Mouse (Mus musculus): ENCODE measurements around the gene Rbms3. TPM values are rescaled to one million over a fixed set of nuclear protein-coding genes. Genes with fewer than 3 reads are reported as not detected.

Rbms3 gene
- polyA plus RNA-seq, 1 experiment from 2014 or later, result 41.2 TPM

DNA sequence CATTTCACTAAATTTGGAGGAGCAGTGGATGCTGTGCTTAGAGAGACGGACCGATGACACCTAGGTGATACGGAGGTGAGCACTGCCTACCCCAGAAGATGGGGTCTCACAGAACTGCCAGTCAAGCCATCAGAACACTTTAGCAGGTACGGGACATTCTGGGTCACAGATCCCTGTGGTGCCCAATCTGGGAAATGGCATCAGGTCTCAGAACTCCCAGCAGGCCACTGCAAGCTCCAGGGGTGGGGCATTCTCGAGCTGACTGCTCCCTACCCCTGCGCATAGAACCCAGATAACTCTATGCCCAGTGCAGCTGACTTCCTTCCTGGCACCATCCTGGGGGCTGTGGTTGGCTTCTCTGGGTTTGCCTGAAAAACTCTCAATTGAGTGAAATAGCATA is 536.2 kb downstream of the Rbms3 start:
- H3K4me2 ChIP-seq, result no peak overlapping the region
- no peaks in the 10 kb centered on the region for H3K27me3 ChIP-seq (ENCODE audit: control insufficient read depth, insufficient read depth, low read length)
- no peak for ATAC-seq (replicated peaks; ENCODE audit: insufficient number of reproducible peaks, low FRiP score, low TSS enrichment)
- H3K9ac ChIP-seq (ENCODE audit: low read depth, low read length), result no peak overlapping the region
- no peaks in the 10 kb centered on the region for H3K4me1 ChIP-seq (ENCODE audit: control insufficient read depth, insufficient read depth, low read length)
- no peak overlapping the region for H3K27ac ChIP-seq (ENCODE audit: low read depth, low read length)
- H3K36me3 ChIP-seq (ENCODE audit: control insufficient read depth, insufficient read depth, low read length), result no peaks in the 10 kb centered on the region
- H3K4me3 ChIP-seq (ENCODE audit: low read depth, low read length), result no peak overlapping the region
- 79% methylated on average over 6 of the region's 6 CpGs for WGBS (ENCODE audit: insufficient replicate concordance)
- no peaks in the 10 kb centered on the region for H3K9me3 ChIP-seq (replicated peaks; ENCODE audit: control insufficient read depth, low read length)

DNA sequence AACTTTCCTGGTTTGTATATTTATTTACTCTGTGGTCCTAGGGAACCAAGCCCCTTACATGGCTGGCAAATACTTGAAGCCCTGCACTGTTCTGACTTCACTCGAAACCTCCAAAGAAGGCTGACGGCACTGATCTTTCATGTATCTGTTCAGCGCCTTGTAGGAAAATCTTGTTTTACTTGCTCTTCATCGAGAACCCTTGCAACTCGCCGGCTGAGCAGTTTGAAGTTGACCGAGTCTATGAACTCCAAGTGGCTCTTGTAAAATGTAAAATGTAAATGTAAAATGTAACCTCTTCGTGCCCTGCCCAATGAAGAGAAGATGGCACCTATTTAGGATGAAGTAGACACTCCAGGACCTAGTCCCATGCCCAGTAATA is 537.5 kb downstream of the Rbms3 start:
- Histone ChIP-seq H3K27me3 (ENCODE audit: control insufficient read depth, insufficient read depth, low read length) (no peaks in the 10 kb centered on the region), H3K9ac (ENCODE audit: low read depth, low read length) (no peak overlapping the region), H3K36me3 (ENCODE audit: control insufficient read depth, insufficient read depth, low read length) (no peaks in the 10 kb centered on the region), H3K9me3 (replicated peaks; ENCODE audit: control insufficient read depth, low read length) (no peaks in the 10 kb centered on the region), H3K27ac (ENCODE audit: low read depth, low read length) (no peak overlapping the region), H3K4me2 (no peak overlapping the region), H3K4me1 (ENCODE audit: control insufficient read depth, insufficient read depth, low read length) (no peaks in the 10 kb centered on the region), H3K4me3 (ENCODE audit: low read depth, low read length) (no peak overlapping the region)
- WGBS (ENCODE audit: insufficient replicate concordance), result 89% methylated on average over 8 of the region's 8 CpGs
- no peak for ATAC-seq (replicated peaks; ENCODE audit: insufficient number of reproducible peaks, low FRiP score, low TSS enrichment)

DNA sequence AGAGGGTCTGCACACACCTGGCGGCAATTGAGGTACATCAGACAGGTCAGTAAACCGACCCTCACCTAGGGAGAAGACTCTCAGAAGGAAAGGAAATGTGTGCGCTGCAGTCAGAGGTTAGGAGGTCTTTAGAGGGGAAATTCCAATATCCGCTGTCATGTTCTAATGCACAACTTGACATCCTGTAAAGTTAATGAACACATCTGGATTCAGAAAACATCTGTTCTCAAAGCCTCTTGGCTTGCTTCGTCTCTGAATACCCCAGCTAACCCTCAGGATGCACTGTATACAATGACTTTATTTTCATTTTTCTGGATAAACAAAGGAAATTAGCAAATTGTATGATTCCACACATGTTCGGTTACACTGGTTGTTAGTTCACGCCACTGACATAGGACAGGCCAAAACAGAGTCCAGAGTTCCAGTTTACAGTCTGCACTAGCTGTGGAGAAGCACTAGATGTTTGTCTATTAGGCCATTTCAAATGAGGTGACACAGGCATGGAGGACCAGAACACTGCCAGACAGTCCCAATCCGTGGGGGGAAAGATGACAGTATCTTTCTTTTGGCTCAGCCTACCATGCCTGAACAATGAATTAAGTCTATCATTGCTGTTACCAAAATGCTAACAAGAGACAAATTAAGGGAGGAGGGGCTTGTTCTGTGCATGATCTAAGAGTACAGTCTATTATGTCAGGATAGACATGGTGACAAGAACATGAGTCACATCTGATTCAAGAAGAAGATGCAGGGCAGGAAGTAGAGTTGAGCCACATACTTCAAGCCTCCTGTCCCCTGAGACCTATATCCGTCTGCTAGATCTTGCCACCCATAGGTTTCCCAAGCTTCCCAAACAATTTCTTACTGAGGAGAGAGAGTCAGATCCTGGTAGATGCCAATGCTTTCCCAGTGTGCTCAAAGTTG is 538.2 kb downstream of the Rbms3 start:
- no peak overlapping the region for H3K4me3 ChIP-seq (ENCODE audit: low read depth, low read length)
- H3K4me1 ChIP-seq (ENCODE audit: control insufficient read depth, insufficient read depth, low read length), result no peaks in the 10 kb centered on the region
- no peak overlapping the region for H3K27ac ChIP-seq (ENCODE audit: low read depth, low read length)
- H3K9me3 ChIP-seq (replicated peaks; ENCODE audit: control insufficient read depth, low read length), result no peaks in the 10 kb centered on the region
- no peak for ATAC-seq (replicated peaks; ENCODE audit: insufficient number of reproducible peaks, low FRiP score, low TSS enrichment)
- no peaks in the 10 kb centered on the region for H3K36me3 ChIP-seq (ENCODE audit: control insufficient read depth, insufficient read depth, low read length)
- no peaks in the 10 kb centered on the region for H3K27me3 ChIP-seq (ENCODE audit: control insufficient read depth, insufficient read depth, low read length)
- no peak overlapping the region for H3K4me2 ChIP-seq
- no peak overlapping the region for H3K9ac ChIP-seq (ENCODE audit: low read depth, low read length)
- 77% methylated on average over 9 of the region's 9 CpGs for WGBS (ENCODE audit: insufficient replicate concordance)

DNA sequence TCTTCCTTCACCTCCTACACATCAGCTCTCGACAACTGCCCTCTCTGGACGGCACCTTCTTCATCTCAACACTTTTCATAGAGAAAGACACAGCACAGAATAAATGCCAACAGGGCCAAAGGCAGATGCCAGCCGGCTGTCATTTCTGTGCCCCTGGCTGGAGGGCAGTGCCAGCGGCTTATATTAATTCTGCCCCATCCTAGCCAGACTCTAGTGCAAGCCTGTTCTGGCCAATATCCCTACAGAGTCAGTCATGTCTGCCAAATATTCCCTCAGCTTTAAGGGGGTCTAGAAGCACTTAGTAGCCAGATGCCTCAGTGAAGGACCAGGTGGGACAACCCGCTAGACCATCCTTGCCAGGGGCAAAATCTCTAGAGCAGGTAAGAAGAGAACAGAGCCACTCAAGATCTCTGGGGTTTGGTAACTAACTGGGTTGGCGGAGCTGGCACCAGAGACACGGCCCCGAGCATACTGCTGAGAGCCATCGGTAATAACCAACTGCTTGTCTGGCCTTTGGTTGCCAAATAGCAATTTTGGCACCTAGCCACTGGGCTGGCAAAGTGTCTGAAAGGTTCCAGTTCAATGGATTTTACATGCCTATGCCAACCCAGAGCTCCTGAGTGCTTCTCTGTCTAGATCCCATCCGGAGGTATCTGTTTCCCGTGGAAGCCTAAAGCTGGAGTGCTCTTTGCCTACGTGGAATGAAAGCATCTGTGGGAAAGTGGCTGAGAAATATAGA is 540.1 kb downstream of the Rbms3 start:
- no peak overlapping the region for H3K4me3 ChIP-seq (ENCODE audit: low read depth, low read length)
- ATAC-seq (replicated peaks; ENCODE audit: insufficient number of reproducible peaks, low FRiP score, low TSS enrichment), result no peak
- WGBS (ENCODE audit: insufficient replicate concordance), result 88% methylated on average over 12 of the region's 12 CpGs

DNA sequence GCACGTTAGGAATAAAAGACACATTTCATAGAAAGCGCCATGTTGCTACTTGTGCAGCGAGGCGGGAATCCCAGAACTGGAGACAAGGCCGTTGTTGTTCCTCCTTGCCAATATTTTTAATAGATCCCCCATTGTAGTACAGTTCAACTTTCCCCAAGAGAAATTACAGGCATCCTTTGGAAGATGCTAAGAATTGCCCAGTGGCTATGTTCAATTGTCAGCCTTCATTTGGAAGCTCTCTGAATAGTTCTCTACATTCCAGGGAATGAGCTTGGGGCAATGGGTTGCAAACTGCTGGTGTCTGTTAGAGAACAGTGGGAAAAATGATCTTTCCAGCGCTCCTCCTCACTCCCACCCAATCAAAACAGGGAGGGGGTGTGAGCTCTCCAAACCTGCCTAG is 541.4 kb downstream of the Rbms3 start:
- no peaks in the 10 kb centered on the region for H3K4me1 ChIP-seq (ENCODE audit: control insufficient read depth, insufficient read depth, low read length)
- no peak overlapping the region for H3K4me2 ChIP-seq
- no peak overlapping the region for H3K9ac ChIP-seq (ENCODE audit: low read depth, low read length)
- no peaks in the 10 kb centered on the region for H3K27me3 ChIP-seq (ENCODE audit: control insufficient read depth, insufficient read depth, low read length)
- no peak overlapping the region for H3K27ac ChIP-seq (ENCODE audit: low read depth, low read length)
- H3K36me3 ChIP-seq (ENCODE audit: control insufficient read depth, insufficient read depth, low read length), result no peaks in the 10 kb centered on the region
- no peak for ATAC-seq (replicated peaks; ENCODE audit: insufficient number of reproducible peaks, low FRiP score, low TSS enrichment)
- no peaks in the 10 kb centered on the region for H3K9me3 ChIP-seq (replicated peaks; ENCODE audit: control insufficient read depth, low read length)
- H3K4me3 ChIP-seq (ENCODE audit: low read depth, low read length), result no peak overlapping the region
- WGBS (ENCODE audit: insufficient replicate concordance), result 90% methylated on average over 6 of the region's 6 CpGs

More for the DNA sequence above, 540.1 kb downstream of the Rbms3 start:
- no peaks in the 10 kb centered on the region for H3K4me1 ChIP-seq (ENCODE audit: control insufficient read depth, insufficient read depth, low read length)
- no peaks in the 10 kb centered on the region for H3K9me3 ChIP-seq (replicated peaks; ENCODE audit: control insufficient read depth, low read length)
- no peaks in the 10 kb centered on the region for H3K27me3 ChIP-seq (ENCODE audit: control insufficient read depth, insufficient read depth, low read length)
- H3K9ac ChIP-seq (ENCODE audit: low read depth, low read length), result no peak overlapping the region
- no peak overlapping the region for H3K4me2 ChIP-seq
- no peaks in the 10 kb centered on the region for H3K36me3 ChIP-seq (ENCODE audit: control insufficient read depth, insufficient read depth, low read length)
- no peak overlapping the region for H3K27ac ChIP-seq (ENCODE audit: low read depth, low read length)

DNA sequence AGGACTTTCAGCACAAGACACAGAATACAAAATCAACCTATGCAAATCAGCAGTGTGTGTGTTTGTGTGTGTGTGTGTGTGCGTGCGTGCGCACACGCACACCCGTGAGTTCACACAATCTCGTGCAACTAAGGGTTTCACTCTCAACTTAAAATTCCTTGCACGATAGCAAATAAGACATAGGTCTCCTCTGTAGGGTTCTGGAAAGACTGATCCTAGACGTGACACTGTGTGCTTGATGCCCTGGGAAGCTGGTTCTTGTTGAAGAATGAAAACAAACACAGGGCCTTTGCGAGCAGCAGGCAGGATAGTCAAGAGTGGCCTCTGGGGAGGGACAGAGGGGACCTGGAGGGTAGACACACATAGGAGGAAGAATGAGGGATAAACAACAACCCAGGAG is 544.0 kb downstream of the Rbms3 start:
- Histone ChIP-seq H3K36me3 (ENCODE audit: control insufficient read depth, insufficient read depth, low read length) (no peaks in the 10 kb centered on the region), H3K4me2 (no peak overlapping the region), H3K4me1 (ENCODE audit: control insufficient read depth, insufficient read depth, low read length) (no peaks in the 10 kb centered on the region), H3K27me3 (ENCODE audit: control insufficient read depth, insufficient read depth, low read length) (no peaks in the 10 kb centered on the region), H3K9me3 (replicated peaks; ENCODE audit: control insufficient read depth, low read length) (no peaks in the 10 kb centered on the region), H3K9ac (ENCODE audit: low read depth, low read length) (no peak overlapping the region), H3K4me3 (ENCODE audit: low read depth, low read length) (no peak overlapping the region), H3K27ac (ENCODE audit: low read depth, low read length) (no peak overlapping the region)
- no peak for ATAC-seq (replicated peaks; ENCODE audit: insufficient number of reproducible peaks, low FRiP score, low TSS enrichment)
- 83% methylated on average over 9 of the region's 9 CpGs for WGBS (ENCODE audit: insufficient replicate concordance)

DNA sequence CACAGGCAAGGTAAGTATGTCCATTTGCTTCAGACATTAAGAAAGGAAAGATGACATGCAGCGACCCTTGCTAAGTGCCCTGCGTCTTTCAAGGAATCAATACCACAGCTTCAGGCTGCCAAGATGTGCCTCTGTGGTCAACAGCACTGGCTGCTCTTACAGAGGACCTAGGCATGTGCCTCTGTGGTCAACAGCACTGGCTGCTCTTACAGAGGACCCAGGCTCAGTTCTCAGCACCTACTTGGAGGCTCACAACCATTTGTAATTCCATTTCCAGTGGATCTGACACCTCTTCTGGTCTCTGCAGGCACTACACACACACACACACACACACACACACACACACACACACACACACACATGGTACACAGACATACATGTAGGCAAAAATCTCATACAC is 545.2 kb downstream of the Rbms3 start:
- Histone ChIP-seq H3K9ac (ENCODE audit: low read depth, low read length) (no peak overlapping the region), H3K4me1 (ENCODE audit: control insufficient read depth, insufficient read depth, low read length) (no peaks in the 10 kb centered on the region), H3K9me3 (replicated peaks; ENCODE audit: control insufficient read depth, low read length) (no peaks in the 10 kb centered on the region), H3K4me3 (ENCODE audit: low read depth, low read length) (no peak overlapping the region), H3K36me3 (ENCODE audit: control insufficient read depth, insufficient read depth, low read length) (no peaks in the 10 kb centered on the region), H3K27me3 (ENCODE audit: control insufficient read depth, insufficient read depth, low read length) (no peaks in the 10 kb centered on the region), H3K27ac (ENCODE audit: low read depth, low read length) (no peak overlapping the region), H3K4me2 (no peak overlapping the region)
- ATAC-seq (replicated peaks; ENCODE audit: insufficient number of reproducible peaks, low FRiP score, low TSS enrichment), result no peak
- WGBS (ENCODE audit: insufficient replicate concordance), result 95% methylated on average over 2 of the region's 2 CpGs

DNA sequence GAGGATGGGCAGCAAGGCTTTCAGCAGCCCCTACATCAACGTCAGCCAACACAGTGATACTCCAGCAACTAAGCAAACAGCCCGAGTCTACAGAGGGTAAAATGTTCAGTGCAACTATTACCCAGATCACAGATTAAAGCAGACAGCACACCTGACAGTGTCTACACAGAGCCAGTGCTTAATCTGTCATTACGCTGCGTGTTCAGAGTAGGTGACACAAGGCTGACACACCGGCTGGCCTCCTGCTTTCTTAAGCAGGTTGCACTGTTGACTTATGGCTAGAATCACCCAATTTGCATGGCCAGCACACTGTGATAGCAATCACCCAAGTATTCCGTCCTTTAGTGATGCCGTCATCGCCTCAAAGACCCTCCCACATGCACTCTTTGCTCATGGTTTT is 550.2 kb downstream of the Rbms3 start:
- Histone ChIP-seq H3K9me3 (replicated peaks; ENCODE audit: control insufficient read depth, low read length) (no peaks in the 10 kb centered on the region), H3K4me2 (no peak overlapping the region), H3K27ac (ENCODE audit: low read depth, low read length) (no peak overlapping the region), H3K4me1 (ENCODE audit: control insufficient read depth, insufficient read depth, low read length) (0 out of 2 replicates have a peak, but pooled peaks cover 3% of the 10 kb centered on the region), H3K9ac (ENCODE audit: low read depth, low read length) (no peak overlapping the region), H3K36me3 (ENCODE audit: control insufficient read depth, insufficient read depth, low read length) (no peaks in the 10 kb centered on the region), H3K27me3 (ENCODE audit: control insufficient read depth, insufficient read depth, low read length) (no peaks in the 10 kb centered on the region), H3K4me3 (ENCODE audit: low read depth, low read length) (no peak overlapping the region)
- WGBS (ENCODE audit: insufficient replicate concordance), result 61% methylated on average over 8 of the region's 8 CpGs
- ATAC-seq (replicated peaks; ENCODE audit: insufficient number of reproducible peaks, low FRiP score, low TSS enrichment), result no peak

Data from heart, embryonic 11.5 days (tissue).